Mouse (Mus musculus) adrenal gland, postnatal 25 days (tissue): ENCODE measurements around the gene Smim4. TPM values are rescaled to one million over a fixed set of nuclear protein-coding genes. Genes with fewer than 3 reads are reported as not detected.

Experiments
- DNase-seq: peaks from one replicate; pipeline ENCODE4 v3.0.0; 2021; ENCODE audit warnings: mixed read lengths
- long read RNA-seq: library from polyadenylated mRNA; stranded (forward); transcript quantifications from one replicate; pipeline ENCODE4 v2.0.0, GENCODE M21; 2021
- total RNA-seq: library from RNA; stranded (reverse); gene quantifications from 2 replicates; pipeline ENCODE4 v1.2.3, GENCODE M21; 2021

The Smim4 gene
- total RNA-seq = 67.9 and 77.7 TPM in 2 replicates
- long read RNA-seq, transcript Smim4-201 (2 exons, 311 nt) = major isoform, 19 of 33 reads
- long read RNA-seq, transcript Smim4-203 (2 exons, 426 nt) = minor isoform, 7 of 33 reads
- long read RNA-seq, partial matches to known transcripts = 4 of 33 reads
- long read RNA-seq, other reads (novel, unspliced or antisense) = 2 of 33 reads

GRCm38 (mm10) chr14:31128826-31129219, at the start of gene Smim4:
Gene Smim4, minus strand, starts transcription at chr14:31128956.
- peak; percentile 97 for DNase-seq

- DNase-seq = no peak
Measured at GRCm38 (mm10) chr14:31177715-31178114, 49.0 kb upstream of the Smim4 start.

GRCm38 (mm10) chr14:31177287-31177686, 48.5 kb upstream of the Smim4 start:
- no peak for DNase-seq

- DNase-seq = no peak
Measured at GRCm38 (mm10) chr14:31173537-31173936, 44.8 kb upstream of the Smim4 start.

GRCm38 (mm10) chr14:31172781-31173455, 44.2 kb upstream of the Smim4 start:
- no peak for DNase-seq

GRCm38 (mm10) chr14:31171821-31172220, 43.1 kb upstream of the Smim4 start:
- DNase-seq = no peak

GRCm38 (mm10) chr14:31171386-31171785, 42.6 kb upstream of the Smim4 start:
- peak; percentile 54 for DNase-seq

GRCm38 (mm10) chr14:31170963-31171362, 42.2 kb upstream of the Smim4 start:
- DNase-seq = no peak

GRCm38 (mm10) chr14:31169508-31169907, 40.8 kb upstream of the Smim4 start:
- no peak for DNase-seq

GRCm38 (mm10) chr14:31168425-31168824, 39.7 kb upstream of the Smim4 start, which contains the start of gene Stab1:
Gene Stab1, minus strand, starts transcription at chr14:31168641.
- peak; percentile 25 for DNase-seq

- DNase-seq = no peak
Measured at GRCm38 (mm10) chr14:31166827-31167226, 38.1 kb upstream of the Smim4 start.

GRCm38 (mm10) chr14:31165991-31166630, 37.4 kb upstream of the Smim4 start:
- no peak for DNase-seq

GRCm38 (mm10) chr14:31165458-31165857, 36.7 kb upstream of the Smim4 start:
- DNase-seq = no peak

- DNase-seq = no peak
Measured at GRCm38 (mm10) chr14:31165010-31165409, 36.3 kb upstream of the Smim4 start.

- no peak for DNase-seq
Measured at GRCm38 (mm10) chr14:31164067-31164466, 35.3 kb upstream of the Smim4 start.

- no peak for DNase-seq
Measured at GRCm38 (mm10) chr14:31161638-31162037, 32.9 kb upstream of the Smim4 start.

- DNase-seq = no peak
Measured at GRCm38 (mm10) chr14:31161191-31161590, 32.4 kb upstream of the Smim4 start.

GRCm38 (mm10) chr14:31160196-31161150, 31.7 kb upstream of the Smim4 start:
- DNase-seq = no peak

- DNase-seq = no peak
Measured at GRCm38 (mm10) chr14:31145694-31146093, 16.9 kb upstream of the Smim4 start.

- no peak for DNase-seq
Measured at GRCm38 (mm10) chr14:31141011-31141410, 12.3 kb upstream of the Smim4 start.

GRCm38 (mm10) chr14:31140141-31140540, 11.4 kb upstream of the Smim4 start:
- DNase-seq = no peak

- DNase-seq = no peak
Measured at GRCm38 (mm10) chr14:31139666-31140065, 10.9 kb upstream of the Smim4 start.
